Mouse (Mus musculus): ENCODE measurements at regions not wholly inside any gene's neighbourhood (a gene's known extent, or its start where the extent isn't known, plus 50 kb on each side); places are given as distances from the start of the nearest gene placed in this dataset.

GRCm38 (mm10) chr8:8966658-8967048, 276.3 kb upstream of the Arglu1 start:
- H3K4me2 ChIP-seq (ENCODE audit: insufficient read depth, low read depth, poor library complexity, severe bottlenecking): no peak overlapping the region
- no peak overlapping the region for H3K9ac ChIP-seq (ENCODE audit: insufficient read depth, low read depth)
- H3K9me3 ChIP-seq (replicated peaks; ENCODE audit: low read length): peaks cover 70% of the 10 kb centered on the region
- H3K79me2 ChIP-seq (replicated peaks; ENCODE audit: control insufficient read depth, extremely low read depth, insufficient read depth, poor library complexity, severe bottlenecking): no peaks in the 10 kb centered on the region
- TF ChIP-seq POLR2AphosphoS2 (IDR thresholded peaks at IDR 0.05; ENCODE audit: low read depth, low read length): no peak
- no peak for TF ChIP-seq ZC3H11A (IDR thresholded peaks at IDR 0.05; ENCODE audit: low read depth, low read length)
- no peak for TF ChIP-seq POLR2A (IDR thresholded peaks at IDR 0.05; ENCODE audit: low read depth, low read length)
- no peak for TF ChIP-seq NELFE (IDR thresholded peaks at IDR 0.05; ENCODE audit: low read depth, low read length)
- H3K27ac ChIP-seq (ENCODE audit: insufficient read depth, low read depth): no peak overlapping the region
- DNase-seq (ENCODE audit: extremely low read depth): no peak
- no peaks in the 10 kb centered on the region for H3K27me3 ChIP-seq (replicated peaks)
- H3K4me1 ChIP-seq (ENCODE audit: control insufficient read depth in 1 of 2, insufficient read depth in 2 of 2): no peaks in the 10 kb centered on the region
- H3K36me3 ChIP-seq (replicated peaks in 1 of 2; ENCODE audit: control insufficient read depth in 1 of 2, insufficient read depth in 1 of 2, low read length in 1 of 2): no peaks in the 10 kb centered on the region
- in situ Hi-C loops (cut with MboI; ENCODE audit: low pct_ligation_motif_present, low pct_unique_long_range_greater_than_20kb, low sequenced_read_pairs): no loop called here
- dilution Hi-C loops (cut with MboI; ENCODE audit: extremely low pct_ligation_motif_present, extremely low pct_unique_long_range_greater_than_20kb, low sequenced_read_pairs): no loop called here
- no peak overlapping the region for H3K4me3 ChIP-seq (replicated peaks in 1 of 3; ENCODE audit: low read depth in 2 of 3, low read length in 2 of 3, poor library complexity in 1 of 3)

GRCm38 (mm10) chr8:8965983-8966657, 275.8 kb upstream of the Arglu1 start:
- in situ Hi-C loops (cut with MboI; ENCODE audit: low pct_ligation_motif_present, low pct_unique_long_range_greater_than_20kb, low sequenced_read_pairs): no loop called here
- dilution Hi-C loops (cut with MboI; ENCODE audit: extremely low pct_ligation_motif_present, extremely low pct_unique_long_range_greater_than_20kb, low sequenced_read_pairs): no loop called here
- no peaks in the 10 kb centered on the region for H3K79me2 ChIP-seq (replicated peaks; ENCODE audit: control insufficient read depth, extremely low read depth, insufficient read depth, poor library complexity, severe bottlenecking)
- peaks cover 71% of the 10 kb centered on the region for H3K9me3 ChIP-seq (replicated peaks; ENCODE audit: low read length)
- H3K4me1 ChIP-seq (ENCODE audit: control insufficient read depth in 1 of 2, insufficient read depth in 2 of 2): no peaks in the 10 kb centered on the region
- H3K9ac ChIP-seq (ENCODE audit: insufficient read depth, low read depth): no peak overlapping the region
- TF ChIP-seq CHD2 (IDR thresholded peaks at IDR 0.05; ENCODE audit: low read length): no peak
- no peak overlapping the region for H3K27ac ChIP-seq (ENCODE audit: insufficient read depth, low read depth)
- H3K4me2 ChIP-seq (ENCODE audit: insufficient read depth, low read depth, poor library complexity, severe bottlenecking): no peak overlapping the region
- H3K27me3 ChIP-seq (replicated peaks): no peaks in the 10 kb centered on the region
- no peaks in the 10 kb centered on the region for H3K36me3 ChIP-seq (replicated peaks in 1 of 2; ENCODE audit: control insufficient read depth in 1 of 2, insufficient read depth in 1 of 2, low read length in 1 of 2)
- H3K4me3 ChIP-seq (replicated peaks in 1 of 3; ENCODE audit: low read depth in 2 of 3, low read length in 2 of 3, poor library complexity in 1 of 3): no peak overlapping the region
- no peak for DNase-seq (ENCODE audit: extremely low read depth)

- Histone ChIP-seq H3K9me3 (replicated peaks; ENCODE audit: low read length) (peaks cover 62% of the 10 kb centered on the region), H3K27ac (ENCODE audit: insufficient read depth, low read depth) (no peak overlapping the region), H3K4me1 (ENCODE audit: control insufficient read depth in 1 of 2, insufficient read depth in 2 of 2) (no peaks in the 10 kb centered on the region), H3K36me3 (replicated peaks in 1 of 2; ENCODE audit: control insufficient read depth in 1 of 2, insufficient read depth in 1 of 2, low read length in 1 of 2) (no peaks in the 10 kb centered on the region), H3K79me2 (replicated peaks; ENCODE audit: control insufficient read depth, extremely low read depth, insufficient read depth, poor library complexity, severe bottlenecking) (no peaks in the 10 kb centered on the region), H3K9ac (ENCODE audit: insufficient read depth, low read depth) (no peak overlapping the region), H3K4me3 (replicated peaks in 1 of 3; ENCODE audit: low read depth in 2 of 3, low read length in 2 of 3, poor library complexity in 1 of 3) (no peak overlapping the region), H3K4me2 (ENCODE audit: insufficient read depth, low read depth, poor library complexity, severe bottlenecking) (no peak overlapping the region), H3K27me3 (replicated peaks) (no peaks in the 10 kb centered on the region)
- DNase-seq (ENCODE audit: extremely low read depth): no peak
- dilution Hi-C loops (cut with MboI; ENCODE audit: extremely low pct_ligation_motif_present, extremely low pct_unique_long_range_greater_than_20kb, low sequenced_read_pairs) (no loop called here), in situ Hi-C loops (cut with MboI; ENCODE audit: low pct_ligation_motif_present, low pct_unique_long_range_greater_than_20kb, low sequenced_read_pairs) (no loop called here)
- TF ChIP-seq TCF12 (IDR thresholded peaks at IDR 0.05; ENCODE audit: low read depth, low read length): no peak
- no peak for TF ChIP-seq ETS1 (conservative IDR thresholded peaks at IDR 0.05; ENCODE audit: low read depth, low read length)
- no peak for TF ChIP-seq IRF4 (IDR thresholded peaks at IDR 0.05; ENCODE audit: low read depth, low read length)
- no peak for TF ChIP-seq ZC3H11A (IDR thresholded peaks at IDR 0.05; ENCODE audit: low read depth, low read length)
- TF ChIP-seq TBP (conservative IDR thresholded peaks at IDR 0.05; ENCODE audit: low read depth, low read length): no peak
- no peak for TF ChIP-seq E2F4 (IDR thresholded peaks at IDR 0.05; ENCODE audit: insufficient replicate concordance, low read depth, low read length)
- TF ChIP-seq CHD2 (IDR thresholded peaks at IDR 0.05; ENCODE audit: low read length): no peak
Measured at GRCm38 (mm10) chr8:8960221-8960620, 269.9 kb upstream of the Arglu1 start.

Data from CH12.LX (cell line).